Mouse (Mus musculus) forebrain, embryonic 16.5 days (tissue): ENCODE measurements around the gene Aph1b. TPM values are rescaled to one million over a fixed set of nuclear protein-coding genes. Genes with fewer than 3 reads are reported as not detected.
A peak's percentile ranks its signal among the peaks of the same experiment; 100 is the strongest.
"Not testable (repeated sequence)": the region's sequence is repeated elsewhere in the genome, so short reads cannot be mapped to it uniquely, and the experiment has no call there.

ENCODE experiments used
- ATAC-seq: fragments of 200-750 bp; cut with Nextera tagmentation; 2 replicates; pipeline ENCODE4 v1.8.0; 2017; ENCODE audit warnings: mild to moderate bottlenecking, moderate library complexity
- H3K27ac ChIP-seq: fragments of 300-500 bp; sonication (generic); 2 replicates; pipeline ENCODE4 v1.5.1; 2014; ENCODE audit warnings: low read length, control low read depth
- H3K27me3 ChIP-seq: fragments of 300-500 bp; sonication (generic); replicated peaks from 2 replicates; pipeline ENCODE4 v1.6.1; 2014; ENCODE audit warnings: low read length; ENCODE audit not compliant: control insufficient read depth, insufficient read depth
- H3K36me3 ChIP-seq: fragments of 300-500 bp; sonication (generic); 2 replicates; pipeline ENCODE4 v1.6.1; 2014; ENCODE audit not compliant: control insufficient read depth, insufficient read depth
- H3K4me1 ChIP-seq: fragments of 300-500 bp; sonication (generic); replicated peaks from 2 replicates; pipeline ENCODE4 v1.6.1; 2014; ENCODE audit warnings: low read length; ENCODE audit not compliant: control insufficient read depth, insufficient read depth
- H3K4me2 ChIP-seq: fragments of 300-500 bp; sonication (generic); 2 replicates; pipeline ENCODE4 v1.6.1; 2014; ENCODE audit warnings: mild to moderate bottlenecking, low read length, control low read depth
- H3K4me3 ChIP-seq: fragments of 300-500 bp; sonication (generic); replicated peaks from 2 replicates; pipeline ENCODE4 v1.5.1; 2014; ENCODE audit warnings: mild to moderate bottlenecking, low read length, control low read depth
- H3K9ac ChIP-seq: fragments of 300-500 bp; sonication (generic); replicated peaks from 2 replicates; pipeline ENCODE4 v1.6.1; 2014; ENCODE audit warnings: low read depth, low read length, control low read depth
- H3K9me3 ChIP-seq: fragments of 300-500 bp; sonication (generic); 2 replicates; pipeline ENCODE4 v1.6.1; 2016; ENCODE audit warnings: low read length; ENCODE audit not compliant: control insufficient read depth
- WGBS: fragments of 180-500 bp; shearing (Covaris S2); extraction: QIAGEN DNeasy Blood & Tissue Kit; methylation state at CpG from one replicate; pipeline ENCODE4 v1.1.7; 2014; 5-methylcytosine and 5-hydroxymethylcytosine counted together
- polyA plus RNA-seq: library from polyadenylated mRNA; unstranded; fragments of >200 nt; fragmentation: Nextera tagmentation; extraction: Ambion mirVana; gene quantifications from 2 replicates; pipeline ENCODE4 v1.2.1, GENCODE M21; 2015

Gene Aph1b
- polyA plus RNA-seq, result 32.9 and 34.3 TPM in 2 replicates

DNA sequence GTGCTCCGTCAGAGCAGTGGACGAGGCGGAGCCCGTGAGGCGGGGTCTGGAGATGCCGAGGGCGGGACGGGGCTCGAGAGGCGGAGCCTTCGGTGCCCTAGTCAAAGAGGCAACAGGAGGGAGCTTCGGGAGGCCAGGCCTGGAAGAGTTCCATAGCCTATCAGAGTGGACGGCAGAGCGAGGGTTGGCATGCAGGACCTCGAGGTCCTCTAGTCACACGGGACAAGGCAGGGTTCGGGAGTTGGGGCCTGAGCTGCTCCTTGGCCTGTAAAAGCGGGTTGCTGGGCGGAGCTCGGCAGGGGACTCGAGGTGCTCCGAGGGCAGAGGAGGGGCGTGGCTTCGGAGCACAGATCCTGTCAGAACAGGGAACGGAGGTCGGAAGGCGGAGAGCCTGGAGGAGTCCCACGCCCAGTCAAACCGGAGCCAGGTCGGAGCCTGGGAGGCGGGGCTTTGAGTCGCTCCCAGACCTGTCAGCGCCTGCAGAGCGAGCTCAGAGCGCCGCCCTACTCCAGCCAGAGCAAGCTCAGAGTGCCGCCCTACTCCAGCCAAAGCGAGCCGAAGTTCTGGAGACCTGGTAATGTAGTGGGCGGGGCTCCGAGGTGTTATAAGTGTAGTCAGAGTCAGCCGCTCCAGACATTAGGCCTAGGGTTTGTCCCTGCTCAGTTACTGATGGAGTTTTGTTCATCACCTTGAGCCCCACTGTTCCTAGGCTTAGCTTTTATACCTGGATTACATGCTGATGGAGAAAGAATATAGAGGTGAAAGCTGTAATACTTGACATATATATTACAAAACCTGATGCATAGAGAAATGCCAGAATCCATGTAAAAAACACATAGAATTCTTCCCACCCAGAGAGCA, at the start of gene Aph1b:
Aph1b (minus strand) TSS at position 27 of the 861 bp plus-strand sequence.
- WGBS, result under 1% methylated on average over 42 of the region's 42 CpGs
- Histone ChIP-seq H3K9me3 (no peaks in the 10 kb centered on the region), H3K27ac (peak within 1 kb of the TSS; percentile 88), H3K4me3 (peak within 1 kb of the TSS; percentile 71), H3K9ac (peak within 1 kb of the TSS; percentile 92), H3K36me3 (no peaks in the 10 kb centered on the region), H3K4me2 (peak within 1 kb of the TSS; percentile 70), H3K27me3 (no peaks in the 10 kb centered on the region), H3K4me1 (peaks cover 17% of the 10 kb centered on the region)
- peak; percentile 98 for ATAC-seq

GRCm38 (mm10) chr9:66835097-66835480, 39.8 kb upstream of the Aph1b start:
- H3K9ac ChIP-seq, result peak overlapping the region; percentile 43
- no peak overlapping the region for H3K27ac ChIP-seq
- H3K9me3 ChIP-seq, result no peaks in the 10 kb centered on the region
- peak overlapping the region; percentile 76 for H3K4me3 ChIP-seq
- 2% methylated on average over 24 of the region's 24 CpGs for WGBS
- no peaks in the 10 kb centered on the region for H3K36me3 ChIP-seq
- peaks cover 12% of the 10 kb centered on the region for H3K4me1 ChIP-seq
- H3K4me2 ChIP-seq, result peak overlapping the region; percentile 95
- peak; percentile 80 for ATAC-seq
- no peaks in the 10 kb centered on the region for H3K27me3 ChIP-seq

DNA sequence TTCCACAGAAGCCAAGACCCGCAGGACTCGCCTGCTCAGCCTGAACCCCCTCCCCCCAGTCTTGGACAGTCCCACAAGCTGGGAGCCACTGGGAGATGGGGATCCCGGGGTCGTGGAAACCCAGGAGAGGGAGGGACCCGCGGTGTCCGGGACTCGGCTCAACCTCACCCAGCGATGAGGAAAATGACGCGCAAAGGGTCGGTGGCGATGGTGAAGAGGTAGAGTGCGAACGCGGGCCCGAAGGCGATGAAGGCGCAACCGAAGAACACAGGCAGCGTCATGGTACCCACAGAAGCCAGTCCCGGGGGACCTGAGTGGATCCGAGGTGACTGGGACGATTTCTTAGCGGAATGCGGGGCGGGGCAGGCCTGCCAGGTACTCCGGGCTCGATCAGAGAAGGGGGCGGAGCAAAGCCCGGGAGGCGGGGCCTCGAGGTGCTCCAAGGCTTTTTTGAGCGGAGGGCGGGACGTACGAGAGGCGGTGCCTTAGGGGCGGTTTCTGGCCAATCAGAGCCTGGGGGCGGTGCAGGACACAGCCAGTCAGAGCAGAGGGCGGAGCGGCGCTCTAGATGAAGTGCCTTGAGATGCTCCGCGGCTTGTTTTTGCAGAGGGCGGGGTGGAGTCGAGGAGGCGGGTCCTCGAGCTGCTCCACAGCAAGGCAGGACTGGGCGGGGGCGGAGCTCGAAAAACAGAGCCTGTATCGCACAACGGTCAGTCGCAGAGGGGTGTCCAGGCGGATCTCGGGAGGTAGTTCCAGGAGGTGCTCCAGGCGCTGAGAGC, 39.2 kb upstream of the Aph1b start, which contains the start of gene Aph1c:
Aph1c (minus strand) TSS at position 409 of the 779 bp plus-strand sequence.
- under 1% methylated on average over 58 of the region's 58 CpGs for WGBS
- no peaks in the 10 kb centered on the region for H3K36me3 ChIP-seq
- H3K9ac ChIP-seq, result peak within 1 kb of the TSS; percentile 76
- H3K9me3 ChIP-seq, result no peaks in the 10 kb centered on the region
- no peak within 1 kb of the TSS for H3K27ac ChIP-seq
- ATAC-seq, result peak; percentile 100
- peak within 1 kb of the TSS; percentile 76 for H3K4me3 ChIP-seq
- H3K4me2 ChIP-seq, result peak within 1 kb of the TSS; percentile 95
- peaks cover 12% of the 10 kb centered on the region for H3K4me1 ChIP-seq
- H3K27me3 ChIP-seq, result no peaks in the 10 kb centered on the region

- peak overlapping the region; percentile 76 for H3K9ac ChIP-seq
- peaks cover 12% of the 10 kb centered on the region for H3K4me1 ChIP-seq
- H3K4me2 ChIP-seq, result peak overlapping the region; percentile 95
- no peak for ATAC-seq
- H3K27me3 ChIP-seq, result no peaks in the 10 kb centered on the region
- WGBS, result 14% methylated on average over 7 of the region's 7 CpGs
- no peaks in the 10 kb centered on the region for H3K9me3 ChIP-seq
- H3K4me3 ChIP-seq, result peak overlapping the region; percentile 76
- no peak overlapping the region for H3K27ac ChIP-seq
- no peaks in the 10 kb centered on the region for H3K36me3 ChIP-seq
Measured at GRCm38 (mm10) chr9:66833851-66834250, 38.6 kb upstream of the Aph1b start.

DNA sequence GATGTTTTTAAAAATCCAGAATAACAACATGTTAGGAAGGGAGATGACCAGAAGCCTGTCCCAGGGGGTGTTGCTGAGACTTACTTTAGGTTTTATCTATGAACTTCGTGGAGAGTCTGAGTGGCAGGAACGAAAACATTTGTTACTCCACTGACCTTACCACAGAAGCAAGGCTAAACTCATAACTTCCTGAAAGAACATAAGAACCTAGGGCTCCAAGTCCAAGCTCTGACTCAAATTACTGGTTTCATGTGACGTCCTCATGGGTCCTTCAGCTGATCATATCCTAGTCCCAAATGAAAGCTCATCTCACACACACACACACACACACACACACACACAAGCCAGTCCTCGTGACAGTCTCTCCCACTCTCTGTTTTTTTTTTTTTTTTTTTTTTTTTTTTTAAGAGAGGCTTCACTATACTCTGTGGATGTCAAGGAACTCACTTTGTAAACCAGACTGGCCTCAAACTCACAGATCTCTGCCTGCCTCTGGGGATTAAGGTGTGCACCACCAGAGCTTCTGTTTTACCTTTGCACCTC, 37.1 kb upstream of the Aph1b start:
- Histone ChIP-seq H3K4me3 (no peak overlapping the region), H3K27ac (no peak overlapping the region), H3K4me1 (peaks cover 12% of the 10 kb centered on the region), H3K9me3 (no peaks in the 10 kb centered on the region), H3K27me3 (no peaks in the 10 kb centered on the region), H3K4me2 (no peak overlapping the region), H3K9ac (no peak overlapping the region), H3K36me3 (no peaks in the 10 kb centered on the region)
- WGBS, result 74% methylated on average over 4 of the region's 4 CpGs
- ATAC-seq, result no peak

DNA sequence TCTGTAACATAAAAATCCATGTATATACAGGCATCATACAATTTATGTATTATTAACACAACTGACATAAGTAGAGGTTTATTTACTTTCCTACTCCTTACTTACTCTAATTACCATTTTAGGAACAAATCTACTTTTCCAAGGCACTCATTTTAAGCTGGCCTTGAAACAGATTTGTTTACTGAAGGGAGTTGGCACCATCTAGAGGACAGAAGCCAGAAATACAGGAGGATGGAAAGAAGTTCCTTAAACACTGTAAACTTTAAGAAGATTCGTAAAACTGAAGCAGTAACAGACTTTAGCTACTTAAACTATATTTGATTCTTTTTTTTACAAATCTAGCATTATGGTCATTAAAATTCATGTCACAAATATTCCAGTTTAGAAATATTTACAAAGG, 30.7 kb upstream of the Aph1b start:
- no peak overlapping the region for H3K27ac ChIP-seq
- H3K27me3 ChIP-seq, result no peaks in the 10 kb centered on the region
- H3K4me1 ChIP-seq, result no peaks in the 10 kb centered on the region
- H3K4me2 ChIP-seq, result no peak overlapping the region
- H3K36me3 ChIP-seq, result no peaks in the 10 kb centered on the region
- H3K4me3 ChIP-seq, result no peak overlapping the region
- H3K9ac ChIP-seq, result no peak overlapping the region
- WGBS, result 24% methylated on average over 1 of the region's 1 CpGs
- no peak for ATAC-seq
- no peaks in the 10 kb centered on the region for H3K9me3 ChIP-seq

DNA sequence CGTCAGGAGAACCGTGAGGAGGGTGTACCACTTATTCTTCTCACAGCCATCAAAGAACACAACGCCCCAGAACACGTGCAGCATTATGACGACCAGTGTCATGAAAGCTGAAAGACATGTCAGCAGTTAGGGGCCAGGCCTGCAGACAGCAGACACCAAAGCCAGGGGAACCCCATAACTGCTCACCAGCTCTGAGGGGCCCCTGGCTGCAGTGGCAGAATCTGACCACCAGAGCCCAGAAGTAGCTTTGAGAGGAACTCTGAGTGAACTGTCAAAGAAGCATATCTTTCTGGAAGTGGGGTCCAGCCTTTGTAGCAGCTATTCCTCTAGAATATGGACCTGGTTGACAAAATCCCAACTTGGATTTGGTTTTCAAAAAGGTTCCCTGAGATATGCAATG, 27.0 kb upstream of the Aph1b start:
- H3K27ac ChIP-seq, H3K36me3 ChIP-seq, ATAC-seq, H3K4me3 ChIP-seq, H3K27me3 ChIP-seq, H3K4me2 ChIP-seq, H3K9ac ChIP-seq, H3K9me3 ChIP-seq, H3K4me1 ChIP-seq: not testable (repeated sequence)
- no CpG with 5 or more reads among the region's 5 CpGs for WGBS

- H3K27me3 ChIP-seq, result no peaks in the 10 kb centered on the region
- ATAC-seq, result no peak
- H3K4me2 ChIP-seq, result no peak overlapping the region
- H3K9me3 ChIP-seq, result no peaks in the 10 kb centered on the region
- whole genome bisulfite sequencing, result 83% methylated on average over 5 of the region's 5 CpGs
- H3K27ac ChIP-seq, result no peak overlapping the region
- no peaks in the 10 kb centered on the region for H3K4me1 ChIP-seq
- H3K36me3 ChIP-seq, result no peaks in the 10 kb centered on the region
- H3K4me3 ChIP-seq, result no peak overlapping the region
- no peak overlapping the region for H3K9ac ChIP-seq
Measured at GRCm38 (mm10) chr9:66820996-66821395, 25.7 kb upstream of the Aph1b start.

DNA sequence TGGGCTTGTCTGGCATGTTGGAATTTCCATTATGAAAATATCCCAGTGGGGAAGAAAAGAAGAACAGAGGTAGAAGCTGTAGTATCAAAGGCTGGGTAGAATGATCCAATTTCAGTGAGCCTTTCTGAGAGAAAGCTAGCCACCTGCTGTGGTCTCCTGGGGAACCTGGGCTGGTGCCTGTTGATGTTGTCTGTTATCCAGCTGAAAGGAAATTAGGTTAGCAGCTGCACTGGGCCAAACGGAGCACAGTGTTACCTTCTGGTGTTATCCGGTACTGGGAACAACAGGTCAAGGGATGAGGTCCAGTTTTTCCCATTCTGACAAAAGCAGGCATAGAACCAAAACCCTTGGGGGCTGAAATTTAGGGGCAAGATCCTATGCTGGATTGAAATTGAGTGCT, 18.1 kb upstream of the Aph1b start:
- no peak for ATAC-seq
- no peaks in the 10 kb centered on the region for H3K27me3 ChIP-seq
- no peak overlapping the region for H3K4me2 ChIP-seq
- 8% methylated on average over 2 of the region's 2 CpGs for WGBS
- no peak overlapping the region for H3K9ac ChIP-seq
- no peak overlapping the region for H3K27ac ChIP-seq
- H3K4me3 ChIP-seq, result no peak overlapping the region
- H3K4me1 ChIP-seq, result no peaks in the 10 kb centered on the region
- no peaks in the 10 kb centered on the region for H3K9me3 ChIP-seq
- H3K36me3 ChIP-seq, result no peaks in the 10 kb centered on the region
